Mouse (Mus musculus) forebrain, embryonic 10.5 days (tissue): ENCODE data around the gene Tmem198. TPM values are rescaled to one million over a fixed set of nuclear protein-coding genes. Genes with fewer than 3 reads are reported as not detected.

ENCODE experiments used
- DNase-seq: peaks from one replicate; pipeline ENCODE4 v3.0.0-alpha.2; 2017; ENCODE audit warnings: low spot score; ENCODE audit errors: extremely low spot score
- H3K27ac ChIP-seq: fragments of 300-500 bp; sonication (generic); 2 replicates; pipeline ENCODE4 v1.5.1; 2016; ENCODE audit warnings: mild to moderate bottlenecking
- H3K27me3 ChIP-seq: fragments of 300-500 bp; sonication (generic); 2 replicates; pipeline ENCODE4 v1.6.1; 2016; ENCODE audit warnings: mild to moderate bottlenecking; ENCODE audit not compliant: poor library complexity, severe bottlenecking
- H3K36me3 ChIP-seq: fragments of 300-500 bp; sonication (generic); replicated peaks from 2 replicates; pipeline ENCODE4 v1.6.1; 2016; ENCODE audit warnings: mild to moderate bottlenecking, moderate library complexity
- H3K4me1 ChIP-seq: fragments of 300-500 bp; sonication (generic); 2 replicates; pipeline ENCODE4 v1.6.1; 2016
- H3K4me3 ChIP-seq: fragments of 300-500 bp; sonication (generic); 2 replicates; pipeline ENCODE4 v1.5.1; 2016; ENCODE audit warnings: mild to moderate bottlenecking, moderate library complexity
- H3K9me3 ChIP-seq: fragments of 300-500 bp; sonication (generic); 2 replicates; pipeline ENCODE4 v1.6.1; 2016; ENCODE audit warnings: mild to moderate bottlenecking, moderate library complexity
- WGBS: fragments of 180-500 bp; shearing (Covaris S2); methylation state at CpG from one replicate; pipeline ENCODE4 v1.1.7; 2016; 5-methylcytosine and 5-hydroxymethylcytosine counted together
- polyA plus RNA-seq: library from polyadenylated mRNA; unstranded; fragments of >200 nt; fragmentation: Nextera tagmentation; extraction: Ambion mirVana; gene quantifications from 2 replicates; pipeline ENCODE4 v1.2.1, GENCODE M21; 2016

Tmem198 gene
- polyA plus RNA-seq, 1 experiment from 2014 or later: 6.1 TPM

DNA sequence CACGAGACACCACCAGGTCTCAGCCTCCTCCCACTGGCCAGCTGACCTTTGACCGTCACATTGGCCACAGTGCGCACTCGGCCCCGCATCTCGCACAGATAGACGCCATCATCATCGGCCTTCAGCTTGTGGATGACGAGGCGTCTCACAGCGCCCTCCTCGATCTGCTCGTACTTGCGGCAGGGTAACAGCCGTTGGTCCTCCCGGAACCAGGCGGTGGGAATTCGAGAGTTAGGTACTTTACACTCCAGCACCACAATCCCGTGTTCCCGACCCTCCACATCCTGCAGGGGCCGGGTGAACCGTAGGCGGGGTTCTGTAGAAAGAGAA, 24.3 kb downstream of the Tmem198 start:
- Histone ChIP-seq H3K27ac (no peak overlapping the region), H3K36me3 (peaks cover 54% of the 10 kb centered on the region), H3K4me1 (peaks cover 53% of the 10 kb centered on the region), H3K4me3 (no peak overlapping the region; the same call in 1 of the 2 replicates), H3K27me3 (peaks cover 50% of the 10 kb centered on the region), H3K9me3 (no peaks in the 10 kb centered on the region)
- no peak for DNase-seq
- 67% methylated on average over 23 of the region's 23 CpGs for WGBS

DNA sequence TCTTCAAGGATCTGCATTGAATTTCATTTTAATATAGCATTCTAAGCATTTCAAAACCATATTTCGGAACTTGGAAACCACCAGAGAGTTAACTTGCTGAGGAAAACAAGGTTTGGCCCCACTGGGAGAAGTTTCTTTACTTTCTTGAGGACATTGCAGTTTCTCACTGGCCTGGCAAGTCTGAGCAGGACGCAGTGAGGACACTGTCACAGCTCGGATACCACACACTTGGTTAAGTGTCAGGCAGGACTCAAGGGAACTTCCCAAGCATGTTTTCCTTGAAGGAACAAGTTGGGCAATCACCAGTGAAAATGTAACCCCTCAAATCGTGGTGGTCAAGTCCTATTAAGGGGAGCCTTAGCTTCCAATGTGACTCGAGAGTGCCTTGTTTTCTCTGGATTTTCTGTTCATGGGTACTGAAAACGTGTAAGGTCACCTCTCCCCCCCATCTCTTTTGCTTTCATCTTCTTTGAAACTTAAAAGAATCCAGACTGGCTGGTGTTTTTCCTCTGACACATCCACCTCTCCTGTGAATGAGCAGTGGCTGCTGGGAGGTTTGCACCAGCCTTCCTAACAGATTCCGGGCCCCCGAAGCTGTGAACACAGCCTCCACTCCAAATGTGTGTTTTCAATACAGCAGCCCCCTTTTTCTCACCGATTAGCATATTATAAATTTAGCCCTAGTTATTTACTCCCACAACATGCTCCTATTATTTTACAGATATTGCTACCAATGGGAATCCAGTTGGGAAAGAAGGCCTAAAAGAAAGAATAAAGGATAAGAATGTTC, 25.1 kb downstream of the Tmem198 start:
- no peak for DNase-seq
- peaks cover 56% of the 10 kb centered on the region for H3K4me1 ChIP-seq

DNA sequence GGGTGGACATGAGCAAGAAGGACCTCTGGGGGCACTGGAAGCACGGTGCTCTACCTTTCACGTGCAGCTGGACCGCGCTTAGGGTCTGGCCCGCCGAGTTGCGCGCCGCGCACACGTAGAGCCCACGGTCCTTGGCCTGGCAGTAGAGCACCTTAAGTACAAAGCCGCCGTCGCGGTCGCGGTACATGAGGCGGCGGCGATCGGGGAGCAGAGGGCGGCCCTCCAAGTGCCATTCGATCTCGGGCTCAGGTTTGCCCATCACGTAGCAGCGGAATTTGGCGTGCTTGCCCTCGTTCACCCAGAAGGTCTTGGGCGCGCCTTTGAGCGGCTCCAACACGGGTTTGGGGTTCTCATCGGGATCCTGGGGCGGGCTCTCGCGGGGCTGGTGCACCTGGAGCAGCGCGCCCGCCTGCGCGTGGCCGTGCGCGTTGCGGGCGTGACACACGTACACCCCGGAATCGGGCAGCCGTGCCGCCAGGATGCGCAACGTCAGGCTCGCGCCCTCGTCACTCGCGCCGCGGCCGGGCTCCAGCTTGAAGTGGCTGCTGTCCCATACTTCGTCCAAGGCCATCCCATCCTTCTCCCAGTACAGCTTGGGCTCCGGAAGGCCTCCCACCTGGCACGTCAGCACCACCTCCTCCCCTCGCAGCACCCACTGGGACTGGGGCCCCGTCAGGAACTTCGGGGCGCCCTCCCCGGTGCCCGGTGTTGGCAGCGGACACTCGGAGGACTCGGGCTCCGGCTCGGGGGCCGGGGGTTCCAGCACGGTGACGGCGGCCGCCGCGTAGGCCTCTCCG, 26.0 kb downstream of the Tmem198 start:
- Histone ChIP-seq H3K4me3 (peak overlapping the region; percentile 90), H3K27ac (peak overlapping the region; percentile 98), H3K36me3 (peaks cover 37% of the 10 kb centered on the region), H3K9me3 (no peaks in the 10 kb centered on the region), H3K27me3 (peaks cover 67% of the 10 kb centered on the region), H3K4me1 (peaks cover 64% of the 10 kb centered on the region)
- peak; percentile 65 for DNase-seq
- under 1% methylated on average over 84 of the region's 84 CpGs for WGBS

More for the DNA sequence above, 25.1 kb downstream of the Tmem198 start:
- WGBS: 68% methylated on average over 9 of the region's 9 CpGs
- no peak overlapping the region for H3K27ac ChIP-seq
- peak overlapping the region; percentile 90 for H3K4me3 ChIP-seq
- peaks cover 58% of the 10 kb centered on the region for H3K27me3 ChIP-seq
- H3K36me3 ChIP-seq: peaks cover 46% of the 10 kb centered on the region
- no peaks in the 10 kb centered on the region for H3K9me3 ChIP-seq

DNA sequence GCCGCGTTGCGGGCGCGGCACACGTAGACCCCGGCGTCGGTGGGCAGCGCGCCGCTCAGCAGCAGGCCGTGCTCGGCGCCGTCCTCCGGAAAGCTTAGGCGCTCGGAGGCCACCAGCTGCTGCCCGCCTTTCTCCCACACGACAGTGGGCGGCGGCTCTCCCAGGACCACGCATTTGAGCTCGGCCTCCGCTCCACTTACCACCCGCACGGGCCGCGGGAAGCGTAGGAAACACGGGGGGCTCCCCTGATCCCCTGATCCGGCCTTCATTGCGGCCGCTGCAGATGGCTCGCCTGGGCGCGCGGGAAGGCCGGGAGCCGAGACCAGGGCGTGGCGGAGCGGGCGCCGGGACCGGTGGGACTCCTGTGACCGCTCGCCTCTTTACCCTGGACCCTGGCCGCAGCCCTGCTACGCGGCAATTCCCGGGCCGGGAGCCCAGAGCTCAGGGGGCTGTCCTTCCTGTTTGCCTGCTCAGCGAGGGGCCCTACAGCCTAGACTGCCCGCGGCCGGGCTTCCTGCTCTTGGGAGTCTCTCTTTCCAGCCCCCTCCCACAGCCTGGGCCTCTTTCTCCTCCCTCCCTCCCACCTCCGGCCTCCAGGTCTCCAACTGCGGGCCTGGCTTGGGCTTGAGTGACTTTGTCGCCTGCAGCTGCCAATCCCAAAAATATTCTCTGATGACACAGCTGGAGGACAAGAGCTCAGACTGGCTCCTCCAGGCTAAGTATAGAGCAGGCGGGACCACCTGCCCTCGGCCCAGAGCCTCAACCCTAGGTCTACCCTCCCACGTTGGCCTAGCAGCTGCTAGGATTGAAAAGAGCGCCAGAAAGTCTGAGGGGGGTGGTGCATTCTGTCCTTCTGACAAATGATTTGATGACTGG, 26.9 kb downstream of the Tmem198 start, which contains the start of gene Obsl1:
TSS of gene Obsl1 (minus strand) at position 497 of the 876 bp plus-strand sequence.
- Histone ChIP-seq H3K4me3 (peak within 1 kb of the TSS; percentile 90), H3K36me3 (peaks cover 29% of the 10 kb centered on the region), H3K27ac (peak within 1 kb of the TSS; percentile 98), H3K4me1 (peaks cover 72% of the 10 kb centered on the region), H3K9me3 (no peaks in the 10 kb centered on the region), H3K27me3 (peaks cover 67% of the 10 kb centered on the region)
- under 1% methylated on average over 65 of the region's 65 CpGs for WGBS
- peak; percentile 80 for DNase-seq

DNA sequence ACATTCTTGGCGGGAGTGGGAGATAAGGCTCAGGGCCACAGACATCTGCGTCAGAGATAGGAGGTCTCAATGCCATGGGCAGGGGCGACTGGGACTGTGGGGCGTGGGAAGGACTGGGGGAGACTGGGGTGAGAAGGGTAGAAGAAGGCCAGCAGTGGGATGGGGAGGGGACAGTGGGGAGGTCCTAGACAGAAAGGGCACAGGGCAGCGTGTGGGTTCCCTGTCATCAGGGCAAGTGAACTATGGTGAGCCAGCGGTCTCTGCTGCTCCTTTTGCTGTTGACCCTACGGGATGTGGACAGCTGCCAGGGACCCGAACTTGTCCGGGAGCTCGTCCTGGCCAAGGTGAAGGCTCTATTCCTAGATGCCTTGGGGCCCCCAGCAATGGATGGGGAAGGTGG, 27.7 kb downstream of the Tmem198 start, which contains the start of gene Inha:
TSS of gene Inha (plus strand) at position 72 of the 400 bp plus-strand sequence.
- 75% methylated on average over 10 of the region's 10 CpGs for WGBS
- Histone ChIP-seq H3K36me3 (peaks cover 21% of the 10 kb centered on the region), H3K4me1 (peaks cover 80% of the 10 kb centered on the region), H3K9me3 (no peaks in the 10 kb centered on the region), H3K27ac (peak within 1 kb of the TSS; percentile 98), H3K4me3 (peak within 1 kb of the TSS; percentile 90), H3K27me3 (peaks cover 67% of the 10 kb centered on the region)
- no peak for DNase-seq

DNA sequence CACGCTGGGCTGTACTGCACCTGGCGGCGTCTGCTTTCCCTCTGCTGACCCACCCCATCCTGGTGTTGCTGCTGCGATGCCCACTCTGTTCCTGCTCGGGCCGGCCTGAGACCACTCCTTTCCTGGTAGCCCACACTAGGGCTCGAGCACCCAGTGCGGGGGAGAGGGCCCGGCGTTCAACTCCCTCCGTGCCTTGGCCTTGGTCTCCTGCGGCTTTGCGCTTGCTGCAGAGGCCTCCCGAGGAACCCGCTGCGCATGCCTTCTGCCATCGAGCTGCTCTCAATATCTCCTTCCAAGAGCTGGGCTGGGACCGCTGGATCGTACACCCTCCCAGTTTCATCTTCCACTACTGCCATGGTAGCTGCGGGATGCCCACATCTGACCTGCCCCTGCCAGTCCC, 30.3 kb downstream of the Tmem198 start:
- Histone ChIP-seq H3K27ac (no peak overlapping the region), H3K9me3 (no peaks in the 10 kb centered on the region), H3K36me3 (no peaks in the 10 kb centered on the region), H3K27me3 (peaks cover 49% of the 10 kb centered on the region), H3K4me1 (peaks cover 65% of the 10 kb centered on the region), H3K4me3 (no peak overlapping the region)
- 57% methylated on average over 20 of the region's 20 CpGs for WGBS
- no peak for DNase-seq

DNA sequence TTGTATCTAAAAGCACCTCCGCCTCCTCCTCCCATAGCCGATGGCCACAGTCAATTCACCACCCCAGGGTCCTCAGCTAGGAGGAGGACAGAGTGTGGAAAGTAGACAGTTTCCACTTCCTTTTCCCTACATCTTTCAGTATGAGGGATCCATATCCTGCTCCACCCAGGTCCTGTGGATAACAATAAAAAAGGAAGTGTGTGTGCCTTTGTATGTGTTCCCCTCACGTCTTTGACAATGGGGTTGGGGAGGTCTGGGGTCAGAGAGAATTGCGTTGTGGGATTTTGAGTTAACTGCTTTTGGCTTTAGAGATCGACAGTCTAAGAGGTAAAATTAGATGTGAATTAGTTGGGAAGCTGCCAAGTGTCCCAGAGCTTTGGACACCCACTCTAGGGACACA, 30.8 kb downstream of the Tmem198 start:
- peaks cover 59% of the 10 kb centered on the region for H3K4me1 ChIP-seq
- no peak overlapping the region for H3K4me3 ChIP-seq
- 81% methylated on average over 5 of the region's 5 CpGs for WGBS
- no peaks in the 10 kb centered on the region for H3K9me3 ChIP-seq
- DNase-seq: no peak
- no peak overlapping the region for H3K27ac ChIP-seq
- peaks cover 43% of the 10 kb centered on the region for H3K27me3 ChIP-seq
- no peaks in the 10 kb centered on the region for H3K36me3 ChIP-seq

DNA sequence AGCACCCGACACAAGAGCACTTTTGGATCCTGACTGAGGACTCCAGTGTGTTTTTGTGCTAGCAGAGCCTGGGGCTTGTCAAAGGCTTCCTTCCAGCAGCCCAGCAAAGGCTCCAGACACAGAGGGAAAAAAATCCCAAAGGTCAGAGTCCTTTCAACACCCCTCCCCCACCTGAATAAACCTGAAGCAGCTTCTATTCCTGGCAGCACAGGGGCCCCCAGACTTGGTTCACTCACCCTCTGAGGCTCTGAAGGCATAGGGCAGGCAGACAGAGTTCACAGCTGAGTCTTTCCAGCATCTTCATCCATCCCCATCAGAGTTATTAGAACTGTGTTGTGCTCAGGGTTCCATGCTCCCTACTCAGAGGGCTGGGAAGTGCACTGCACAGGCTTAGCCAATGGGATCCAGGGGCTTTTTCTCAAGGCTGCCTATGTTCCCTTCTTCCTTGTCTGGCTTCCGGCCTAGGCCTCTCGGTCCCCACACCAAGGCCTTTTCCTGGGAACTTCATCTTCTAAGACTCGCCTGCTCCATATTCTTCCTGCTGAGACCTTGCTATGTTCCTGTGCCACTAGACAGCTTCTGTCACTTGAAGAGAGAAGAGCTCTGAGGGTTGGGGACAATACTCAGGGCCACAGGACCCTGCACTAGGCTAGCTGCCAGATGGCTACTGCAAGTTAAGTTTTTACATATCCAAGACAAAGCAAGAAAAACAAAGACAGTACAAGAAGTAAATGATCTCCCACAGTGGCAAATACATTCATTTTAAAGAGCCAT, 32.3 kb downstream of the Tmem198 start:
- Histone ChIP-seq H3K36me3 (no peaks in the 10 kb centered on the region), H3K27ac (peak overlapping the region; percentile 69), H3K4me3 (no peak overlapping the region), H3K4me1 (peaks cover 45% of the 10 kb centered on the region), H3K9me3 (no peaks in the 10 kb centered on the region), H3K27me3 (peaks cover 29% of the 10 kb centered on the region)
- DNase-seq: no peak
- WGBS: 57% methylated on average over 4 of the region's 4 CpGs

DNA sequence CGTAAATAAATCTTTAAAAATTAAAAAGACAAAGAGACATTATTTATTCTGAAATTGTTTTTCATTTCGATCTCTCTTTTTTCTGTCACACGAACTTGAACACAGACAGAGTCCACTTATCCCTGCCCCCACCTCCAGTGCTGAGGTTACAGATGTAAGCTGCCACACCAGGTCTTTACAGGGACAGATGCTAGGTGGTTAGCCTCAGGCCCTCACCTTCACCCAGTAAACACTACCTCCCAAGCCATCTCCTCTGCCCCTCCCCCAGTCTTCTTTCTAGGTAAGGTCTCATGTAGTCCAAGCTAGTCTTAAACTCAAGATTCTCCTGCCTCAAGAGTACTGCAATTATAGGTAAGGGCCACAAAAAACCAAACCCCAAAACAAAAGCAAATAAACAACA, 33.2 kb downstream of the Tmem198 start:
- no peaks in the 10 kb centered on the region for H3K9me3 ChIP-seq
- 91% methylated on average over 3 of the region's 3 CpGs for WGBS
- H3K27me3 ChIP-seq: peaks cover 20% of the 10 kb centered on the region
- H3K36me3 ChIP-seq: no peaks in the 10 kb centered on the region
- H3K27ac ChIP-seq: no peak overlapping the region
- H3K4me1 ChIP-seq: peaks cover 36% of the 10 kb centered on the region
- no peak overlapping the region for H3K4me3 ChIP-seq
- DNase-seq: no peak

DNA sequence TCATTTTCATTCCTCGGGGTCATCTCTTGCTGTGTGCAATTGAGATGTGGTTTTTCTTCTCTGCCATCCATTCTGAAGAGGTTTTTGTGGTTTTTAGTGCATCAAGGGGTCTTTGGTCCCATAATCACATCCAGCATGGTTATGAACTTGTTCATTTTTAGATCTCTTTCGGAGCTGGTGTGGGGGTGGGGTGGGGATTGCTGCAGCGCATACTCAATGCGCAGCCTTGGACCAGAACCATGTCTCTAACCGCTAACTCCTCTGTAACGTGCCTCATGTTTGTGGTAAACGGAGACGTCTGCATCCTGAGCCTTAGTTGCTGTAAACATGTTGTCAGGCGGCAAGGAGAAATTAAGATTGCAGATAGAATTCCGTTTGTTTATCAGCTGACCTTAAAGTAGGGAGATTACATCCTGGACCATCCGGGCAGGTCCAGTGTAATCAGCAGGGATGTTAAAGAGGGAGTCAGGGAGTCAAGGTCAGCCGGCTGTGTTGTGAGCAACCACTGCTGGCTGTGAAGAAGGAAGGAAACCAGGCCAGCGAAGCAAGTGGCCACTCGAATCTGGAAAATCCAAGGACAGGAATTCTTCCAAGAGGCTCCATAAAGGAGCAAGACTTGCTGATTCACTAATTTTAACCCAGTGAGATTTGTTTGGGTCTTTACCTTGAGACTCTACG, 37.5 kb downstream of the Tmem198 start:
- DNase-seq: no peak
- Histone ChIP-seq H3K4me3 (no peak overlapping the region), H3K4me1 (peaks cover 10% of the 10 kb centered on the region), H3K36me3 (no peaks in the 10 kb centered on the region), H3K9me3 (no peaks in the 10 kb centered on the region), H3K27ac (no peak overlapping the region), H3K27me3 (no peaks in the 10 kb centered on the region)
- WGBS: 86% methylated on average over 15 of the region's 15 CpGs

DNA sequence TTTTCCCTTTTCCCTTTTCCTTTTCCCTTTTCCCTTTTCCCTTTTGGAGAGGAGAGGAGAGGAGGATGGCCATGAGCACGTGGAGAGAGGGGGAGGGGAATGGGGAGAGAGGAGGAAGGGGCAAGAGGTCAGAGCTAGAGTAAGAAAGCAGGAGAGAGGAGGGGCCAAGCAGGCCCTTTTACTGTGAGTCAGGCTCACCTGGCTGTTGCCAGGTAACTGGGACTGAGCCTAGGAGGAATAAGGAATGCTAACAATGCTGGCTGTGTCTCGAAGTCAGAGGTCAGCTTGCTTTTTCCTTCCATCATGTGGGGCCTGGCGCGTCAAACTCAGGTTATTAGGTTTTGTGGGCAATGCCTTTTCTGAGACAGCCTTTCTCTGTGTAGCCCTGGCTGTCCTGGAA, 38.7 kb downstream of the Tmem198 start:
- Histone ChIP-seq H3K27me3 (no peaks in the 10 kb centered on the region), H3K4me3 (no peak overlapping the region), H3K9me3 (no peaks in the 10 kb centered on the region), H3K4me1 (peaks cover 16% of the 10 kb centered on the region), H3K36me3 (no peaks in the 10 kb centered on the region), H3K27ac (0 out of 2 replicates have a peak overlapping the region, but pooled peaks have one; percentile 48)
- DNase-seq: no peak
- WGBS: 55% methylated on average over 4 of the region's 4 CpGs
